Mouse (Mus musculus): ENCODE data around the gene Gstt3. TPM values are rescaled to one million over a fixed set of nuclear protein-coding genes. Genes with fewer than 3 reads are reported as not detected.

Gene Gstt3
- polyA plus RNA-seq, 1 experiment: 0.13 TPM

Other genes with a start within 250 kb of the Gstt3 start
- gene Lrrc75b, start 221.1 kb downstream of the Gstt3 start, polyA plus RNA-seq (2012; fragmentation: generic; extraction: Trizol): 1.1 TPM
- 0.06 TPM for gene Ggt1, start 219.8 kb downstream of the Gstt3 start, polyA plus RNA-seq (2012; fragmentation: generic; extraction: Trizol)
- gene Ggt5, start 192.1 kb downstream of the Gstt3 start, polyA plus RNA-seq (2012; fragmentation: generic; extraction: Trizol): 0.22 TPM
- gene Susd2, start 137.4 kb downstream of the Gstt3 start, polyA plus RNA-seq (2012; fragmentation: generic; extraction: Trizol): 0.12 TPM
- 24.0 TPM for gene Cabin1, start 17.1 kb downstream of the Gstt3 start, polyA plus RNA-seq (2012; fragmentation: generic; extraction: Trizol)
- gene Ddt, start 8.0 kb downstream of the Gstt3 start, polyA plus RNA-seq (2012; fragmentation: generic; extraction: Trizol): 64.2 TPM
- not detected for gene Gm20441, start 460 bp downstream of the Gstt3 start, polyA plus RNA-seq (2012; fragmentation: generic; extraction: Trizol)
- gene Gstt1, start 17.2 kb upstream of the Gstt3 start, polyA plus RNA-seq (2012; fragmentation: generic; extraction: Trizol): 1.3 TPM
- gene Gstt4, start 41.1 kb upstream of the Gstt3 start, polyA plus RNA-seq (2012; fragmentation: generic; extraction: Trizol): not detected
- 1.4 TPM for gene Gstt2, start 56.0 kb upstream of the Gstt3 start, polyA plus RNA-seq (2012; fragmentation: generic; extraction: Trizol)
- 3,517 TPM for gene Mif, start 78.8 kb upstream of the Gstt3 start, polyA plus RNA-seq (2012; fragmentation: generic; extraction: Trizol)
- gene Derl3, start 112.0 kb upstream of the Gstt3 start, polyA plus RNA-seq (2012; fragmentation: generic; extraction: Trizol): 0.58 TPM
- gene Smarcb1, start 140.2 kb upstream of the Gstt3 start, polyA plus RNA-seq (2012; fragmentation: generic; extraction: Trizol): 142 TPM
- gene Chchd10, start 151.7 kb upstream of the Gstt3 start, polyA plus RNA-seq (2012; fragmentation: generic; extraction: Trizol): 441 TPM
- gene Mmp11, start 155.1 kb upstream of the Gstt3 start, polyA plus RNA-seq (2012; fragmentation: generic; extraction: Trizol): 121 TPM
- 3.2 TPM for gene Gm867, start 159.3 kb upstream of the Gstt3 start, polyA plus RNA-seq (2012; fragmentation: generic; extraction: Trizol)
- gene Vpreb3, start 161.6 kb upstream of the Gstt3 start, polyA plus RNA-seq (2012; fragmentation: generic; extraction: Trizol): 0.48 TPM
- 0.01 TPM for gene Gm5134, start 173.1 kb upstream of the Gstt3 start, polyA plus RNA-seq (2012; fragmentation: generic; extraction: Trizol)